Mouse (Mus musculus) right cerebral cortex, postnatal 36 days (tissue): ENCODE measurements around the gene Smyd3.

Experiments used
- DNase-seq, 2 experiments: peaks; one replicate each; pipeline ENCODE4 v3.0.0; 2022; ENCODE audit warnings: low spot score in 2 of 2, mixed read lengths in 1 of 2

Gene Smyd3

DNA sequence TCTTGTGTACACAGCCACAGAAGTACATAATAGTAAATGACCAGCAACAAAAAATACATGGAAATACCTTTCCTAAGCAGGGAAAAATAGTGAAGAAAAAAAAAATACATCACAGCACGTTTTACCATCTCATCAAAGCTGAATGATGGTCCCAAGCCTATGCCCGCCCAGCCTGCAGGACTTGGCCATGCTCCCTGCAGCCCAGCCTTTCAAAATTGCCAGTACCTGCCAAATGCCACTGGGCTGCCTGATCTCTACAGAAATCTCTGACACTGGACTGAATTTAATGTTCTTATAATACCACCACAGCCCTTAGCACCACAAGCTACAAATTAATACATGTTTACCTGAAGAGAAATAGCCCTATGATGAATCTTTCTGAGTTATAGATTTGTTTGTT lies 133.5 kb downstream of the Smyd3 start:
- no peak for DNase-seq

DNA sequence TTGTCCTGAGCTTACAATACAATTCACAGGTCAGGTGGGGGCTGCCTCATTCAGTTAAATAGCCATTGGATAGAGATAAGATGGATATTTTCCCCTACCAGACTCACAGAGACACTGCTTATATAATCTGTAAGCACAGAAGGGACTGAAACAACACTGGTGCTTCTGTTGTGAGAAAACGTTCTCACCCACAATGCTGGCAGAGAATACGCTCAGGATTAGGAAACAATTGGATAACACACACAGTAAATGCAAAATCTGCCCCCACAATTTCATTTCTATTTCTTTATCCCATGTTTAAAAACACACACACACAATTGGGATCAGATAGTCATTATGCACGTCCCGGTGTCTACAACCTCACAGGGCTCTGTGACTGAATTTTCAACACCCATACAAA lies 139.7 kb downstream of the Smyd3 start:
- DNase-seq: no peak

- DNase-seq: no peak
These were observed 142.9 kb downstream of the Smyd3 start for GRCm38 (mm10) chr1:179374987-179375386.

DNA sequence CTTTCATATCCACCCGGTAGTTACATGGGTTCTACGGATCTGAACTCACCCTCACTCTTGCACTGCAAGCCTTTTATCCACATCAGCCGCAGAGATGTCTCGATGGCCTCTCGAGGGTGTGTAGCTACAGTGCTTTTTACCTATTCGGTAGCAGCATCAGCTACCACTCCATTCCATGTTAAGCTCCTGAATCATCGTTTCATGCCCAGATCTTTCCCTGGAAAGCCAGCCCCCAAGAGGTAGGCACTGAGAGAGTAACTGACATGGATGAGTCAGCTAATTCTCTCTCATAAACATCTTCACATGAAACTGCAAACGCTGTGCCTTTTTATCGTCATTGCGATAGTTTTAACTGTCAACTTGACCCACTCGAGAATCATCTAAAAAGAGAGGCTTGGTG lies 143.9 kb downstream of the Smyd3 start:
- DNase-seq: no peak

DNA sequence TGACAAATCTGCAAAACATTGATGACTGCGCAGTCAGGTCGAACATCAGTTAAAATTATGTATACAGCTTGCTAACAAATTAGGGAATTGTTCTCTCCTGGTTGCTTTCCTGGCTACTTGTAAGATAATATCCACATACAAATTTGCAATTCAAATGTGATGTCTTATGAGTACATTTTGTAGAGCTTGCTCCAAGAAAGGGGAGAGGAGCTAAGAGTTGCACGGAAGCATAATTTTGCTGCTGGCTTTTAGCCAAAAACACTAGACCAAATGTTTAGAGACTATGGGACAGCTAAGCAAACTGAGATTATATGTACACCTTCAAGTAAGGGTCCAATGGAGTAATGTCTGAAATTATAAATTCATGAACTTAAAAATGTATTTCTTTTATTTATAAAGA lies 146.7 kb downstream of the Smyd3 start:
- no peak for DNase-seq

GRCm38 (mm10) chr1:179368426-179369010 lies 149.3 kb downstream of the Smyd3 start:
- no peak for DNase-seq

DNA sequence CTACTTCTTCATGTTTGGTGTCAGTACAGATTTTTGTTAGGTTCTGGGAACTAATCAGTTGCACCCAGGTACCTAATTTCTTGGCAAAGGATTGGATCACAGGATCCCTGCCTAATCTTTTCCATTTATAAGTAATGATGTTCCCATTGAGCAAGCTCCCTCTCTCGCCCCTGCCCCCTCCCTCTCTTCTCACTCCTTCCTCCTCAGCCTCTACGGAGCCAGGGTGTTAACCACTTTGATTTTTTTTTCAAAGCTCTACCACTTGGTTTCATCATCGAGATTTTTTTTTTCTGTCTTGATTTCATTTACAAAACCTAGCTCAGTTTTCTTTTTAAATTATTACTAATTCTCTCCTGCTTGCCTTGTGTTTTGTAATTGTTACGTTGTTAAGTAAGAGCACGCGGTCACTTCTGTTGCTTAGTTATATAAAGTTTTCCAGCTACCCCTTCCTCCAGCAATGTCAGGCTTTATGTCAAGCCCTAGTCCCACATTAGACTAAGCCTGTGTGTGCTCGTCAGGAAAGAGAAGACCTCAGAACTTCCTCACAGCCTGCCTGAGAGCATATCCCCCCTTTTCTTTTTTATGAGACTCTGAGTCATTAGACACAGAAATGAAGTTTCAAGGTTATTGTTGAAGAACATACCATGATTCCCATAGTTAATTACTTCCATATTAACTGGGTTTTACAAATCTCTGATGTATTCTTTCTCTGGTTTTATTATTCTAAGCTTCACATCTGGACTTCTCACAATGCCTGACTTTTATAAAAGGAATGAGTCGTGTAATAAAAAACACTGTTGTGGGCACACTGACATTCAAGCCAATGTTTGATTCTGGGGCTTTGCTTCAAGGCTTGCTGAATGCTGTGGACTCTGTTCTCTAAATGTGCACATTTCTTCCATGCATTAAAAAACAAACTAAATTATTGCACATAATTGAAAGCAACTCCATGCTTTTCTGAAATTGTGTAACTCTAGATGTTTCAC lies 156.1 kb downstream of the Smyd3 start:
- DNase-seq: no peak

DNA sequence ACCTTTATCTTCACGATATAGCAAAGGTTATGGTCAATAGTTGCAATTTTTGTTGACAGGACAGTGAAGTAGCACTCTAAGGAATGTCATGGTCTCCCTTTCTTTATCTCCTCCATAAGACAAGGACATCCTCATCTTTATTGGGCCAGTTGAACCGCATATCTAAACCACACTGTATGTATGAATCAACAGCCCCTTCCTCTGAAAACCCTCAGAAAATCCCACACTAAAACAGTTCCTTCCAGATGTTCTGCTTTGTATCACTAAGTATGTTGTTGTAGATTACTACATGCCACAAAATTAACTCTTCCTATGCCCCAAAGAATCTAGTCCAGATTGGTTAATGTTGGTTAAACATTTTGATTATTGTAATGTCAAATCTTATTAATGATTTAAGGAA lies 160.7 kb downstream of the Smyd3 start:
- no peak for DNase-seq

GRCm38 (mm10) chr1:179354250-179354649 lies 163.6 kb downstream of the Smyd3 start:
- no peak for DNase-seq

- no peak for DNase-seq
These were observed 172.4 kb downstream of the Smyd3 start for GRCm38 (mm10) chr1:179345318-179345925.

DNA sequence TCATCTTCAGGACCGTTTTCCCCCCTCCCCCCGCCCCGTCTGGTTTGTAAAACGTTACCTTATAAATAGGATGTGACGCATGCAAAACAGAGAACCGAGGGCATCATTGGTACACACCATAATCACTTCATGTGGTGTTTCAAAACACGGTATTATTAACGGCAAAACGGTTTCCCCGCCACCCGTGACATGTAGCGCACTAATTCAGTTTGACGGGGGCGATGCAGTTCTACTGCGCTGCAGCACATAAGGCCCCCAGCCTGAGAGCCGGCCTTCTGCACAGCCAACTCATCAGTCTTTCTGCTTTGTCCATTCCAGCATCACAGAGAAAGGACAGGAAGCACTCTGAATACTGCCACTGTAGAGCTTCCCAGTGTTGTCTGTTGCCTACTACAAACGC lies 174.4 kb downstream of the Smyd3 start:
- DNase-seq: no peak

GRCm38 (mm10) chr1:179341589-179341988 lies 176.3 kb downstream of the Smyd3 start:
- DNase-seq: no peak

DNA sequence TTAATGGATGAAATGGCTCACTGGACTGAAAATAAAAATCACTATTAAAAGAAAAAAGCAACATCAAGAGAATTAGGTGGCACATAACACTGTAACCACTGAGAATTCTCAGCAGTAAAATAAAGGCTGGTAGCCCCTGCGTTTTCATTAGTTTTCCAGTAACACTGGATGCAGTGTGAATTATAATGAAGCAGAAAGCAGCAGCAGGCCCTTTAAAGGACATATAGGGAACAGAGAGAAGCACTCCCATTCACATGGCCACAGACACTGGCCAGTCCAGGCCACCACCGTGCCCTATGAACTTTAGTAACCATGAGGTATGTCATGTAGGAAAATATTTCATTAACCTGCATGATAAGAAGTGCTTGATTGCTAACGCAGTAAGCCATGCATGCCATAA lies 178.8 kb downstream of the Smyd3 start:
- DNase-seq: no peak

DNA sequence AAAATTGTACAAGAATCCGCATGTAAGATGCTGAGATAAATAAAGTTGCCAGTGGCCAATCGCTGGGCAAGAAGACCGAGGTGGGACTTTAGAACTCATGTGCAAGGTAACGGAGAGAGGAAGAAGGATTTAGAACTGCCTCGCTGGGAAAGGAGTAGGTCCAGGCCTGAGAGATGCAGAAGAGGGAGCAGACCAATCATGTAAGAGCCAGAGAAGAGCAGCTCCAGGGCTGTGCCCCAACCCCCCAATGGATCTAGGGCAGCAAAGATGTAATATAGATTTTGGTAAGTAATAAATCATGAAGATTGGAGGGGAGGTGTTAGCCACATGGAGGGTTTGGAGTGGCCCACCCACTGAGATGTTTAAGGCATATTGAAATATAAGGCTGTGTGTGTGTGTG lies 180.3 kb downstream of the Smyd3 start:
- no peak for DNase-seq

DNA sequence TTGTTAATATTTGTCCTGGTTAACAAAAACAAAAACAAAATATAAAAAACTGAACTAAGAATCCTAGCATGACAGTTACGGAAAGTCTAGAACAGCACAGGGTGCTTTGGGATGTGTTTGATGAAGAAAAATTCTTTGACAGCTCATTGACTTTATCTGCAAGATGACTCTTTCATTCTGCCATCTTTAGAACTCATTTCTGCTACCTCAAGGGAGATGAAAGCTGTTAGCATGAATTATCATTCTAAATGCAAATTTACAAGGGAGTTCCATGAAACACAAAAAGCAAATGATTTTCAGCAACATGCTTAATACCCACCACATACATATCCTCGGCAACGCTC lies 190.9 kb downstream of the Smyd3 start:
- no peak for DNase-seq

- peak; percentile 8 to 21 for DNase-seq
These were observed 191.4 kb downstream of the Smyd3 start for GRCm38 (mm10) chr1:179326262-179326964.

DNA sequence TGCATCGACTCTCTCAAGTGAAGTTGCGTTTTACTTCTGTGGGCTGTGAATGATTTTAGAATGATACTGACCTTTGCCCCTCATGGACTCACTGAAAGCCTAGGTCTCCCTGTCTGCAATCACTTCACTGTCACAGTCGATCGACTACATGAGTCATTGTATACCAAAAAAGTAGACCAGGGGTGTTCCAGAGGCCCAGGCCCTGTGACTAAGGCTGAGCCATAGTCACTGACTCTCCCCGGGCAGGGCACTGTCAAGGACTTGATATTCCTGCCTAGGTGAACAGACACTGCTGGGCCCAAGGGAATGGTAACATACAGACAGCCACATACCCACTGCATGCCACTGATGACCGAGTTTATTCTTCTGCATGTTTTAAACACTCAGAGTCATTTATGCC lies 193.6 kb downstream of the Smyd3 start:
- DNase-seq: no peak

DNA sequence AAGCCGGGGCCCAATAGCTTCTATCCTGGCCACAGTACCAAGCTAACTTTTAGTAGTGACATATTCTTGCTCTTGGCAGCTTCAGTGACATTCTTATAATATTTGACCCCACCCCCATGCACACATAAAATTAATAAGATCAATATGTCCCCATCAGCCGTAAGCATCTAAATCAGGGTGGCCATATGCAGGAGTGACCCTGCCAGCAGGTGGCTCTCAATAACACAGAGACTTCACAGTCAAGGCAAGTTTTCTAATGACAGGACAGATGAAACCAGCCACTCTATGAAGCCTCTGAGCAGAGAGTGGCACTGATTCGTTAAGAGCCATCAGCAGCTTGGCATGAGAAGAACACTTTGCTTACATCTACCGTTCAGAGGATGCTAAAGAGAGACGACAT lies 204.2 kb downstream of the Smyd3 start:
- no peak for DNase-seq

GRCm38 (mm10) chr1:179309487-179309886 lies 208.4 kb downstream of the Smyd3 start:
- no peak for DNase-seq

DNA sequence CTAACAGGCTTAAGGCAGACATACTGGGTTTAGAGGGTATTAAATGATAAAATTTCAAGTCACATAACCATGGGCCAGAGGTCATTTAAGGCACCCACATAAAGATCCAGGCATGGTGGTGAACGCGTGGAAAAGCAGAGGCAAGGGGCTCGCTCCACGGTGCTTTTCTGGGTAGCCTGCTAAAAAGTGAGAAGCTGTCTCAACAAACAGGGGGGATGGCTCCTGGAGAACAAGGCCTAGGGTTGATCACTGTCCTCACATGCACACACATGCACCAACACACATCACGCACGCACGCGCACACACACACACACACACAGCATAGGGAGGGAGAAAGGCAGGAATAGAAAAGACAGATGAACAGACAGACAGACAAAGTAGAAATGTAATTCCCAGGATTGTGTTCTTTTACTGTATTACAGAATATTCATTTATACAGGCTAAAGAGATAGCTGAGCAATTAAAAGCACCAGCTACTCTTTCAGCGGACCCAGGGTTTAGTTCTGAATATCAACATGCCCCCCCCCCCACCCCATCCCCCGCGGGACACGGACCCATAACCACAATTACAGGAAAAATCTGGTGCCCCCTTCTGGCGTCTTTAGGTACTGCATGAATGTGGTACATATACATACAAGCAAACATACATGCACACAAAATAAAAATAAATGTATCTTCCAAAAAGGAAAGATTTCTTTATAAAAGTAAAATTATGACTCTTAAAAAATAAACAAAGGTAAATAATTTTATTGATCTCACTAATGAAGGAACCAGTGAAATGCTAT lies 215.2 kb downstream of the Smyd3 start:
- DNase-seq: no peak

GRCm38 (mm10) chr1:179295626-179296025 lies 222.2 kb downstream of the Smyd3 start:
- no peak for DNase-seq
